Mouse (Mus musculus) erythroblast, embryonic 14.5 days (primary cell): Measurements from ENCODE around the gene Krt86.

Source experiments
- GATA1 ChIP-seq: IDR thresholded peaks from 2 replicates; pipeline ENCODE4 v1.6.1; 2012; ENCODE audit warnings: low read length, inconsistent platforms, mixed read lengths
- TAL1 ChIP-seq: IDR thresholded peaks from 3 replicates; pipeline ENCODE4 v1.6.1; 2012; ENCODE audit warnings: low read length, inconsistent platforms, mixed read lengths

DNA sequence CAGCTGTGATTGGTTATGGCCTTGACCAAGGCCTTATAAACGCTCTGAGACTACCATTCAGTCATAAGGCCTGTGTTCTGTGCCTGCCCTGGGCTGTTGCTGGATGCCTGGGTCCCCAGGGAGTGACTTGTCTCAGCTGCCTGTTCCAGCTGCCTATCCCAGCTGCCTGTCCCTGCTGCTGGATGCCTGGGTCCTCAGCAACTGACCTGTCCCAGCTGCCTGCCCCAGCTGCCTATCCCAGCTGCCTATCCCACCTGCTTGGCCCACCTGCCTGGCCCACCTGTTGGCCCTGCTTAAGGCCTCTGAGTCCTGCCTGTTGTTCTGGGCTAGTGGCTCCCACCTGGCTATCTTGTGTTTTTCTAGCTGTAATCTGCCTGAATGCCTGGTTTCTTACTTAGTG, 20.9 kb downstream of the Krt86 start:
- TF ChIP-seq GATA1: no peak
- TF ChIP-seq TAL1: no peak
